Mouse (Mus musculus): ENCODE results near the gene Parp1.

Gene Parp1

GRCm38 (mm10) chr1:180568761-180569452 is at the start of gene Parp1:
TSS of gene Parp1 (plus strand) at chr1:180568924.
- DNase-seq = peak; percentile 98

DNA sequence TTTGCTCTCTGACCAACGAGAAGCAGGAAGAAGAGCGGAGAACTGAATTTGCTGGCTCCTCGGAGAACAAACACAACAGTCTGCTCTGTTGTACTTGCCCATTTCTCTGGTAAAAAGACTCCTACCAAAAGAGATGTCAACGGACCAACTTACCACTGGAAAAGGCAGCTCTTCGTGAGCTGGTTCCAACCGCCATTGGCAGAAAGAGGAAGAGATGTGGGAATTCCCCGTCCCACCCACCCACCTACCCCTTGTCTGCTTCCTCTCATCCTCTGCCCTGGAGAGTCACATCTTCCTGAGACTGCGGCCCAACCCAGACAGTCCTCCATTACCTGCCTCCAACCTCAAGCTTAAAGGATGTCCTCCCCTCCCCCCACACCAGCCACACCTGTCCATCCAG is 49.2 kb upstream of the Parp1 start:
- no peak for DNase-seq

GRCm38 (mm10) chr1:180520190-180520589 is 48.5 kb upstream of the Parp1 start:
- DNase-seq = no peak

DNA sequence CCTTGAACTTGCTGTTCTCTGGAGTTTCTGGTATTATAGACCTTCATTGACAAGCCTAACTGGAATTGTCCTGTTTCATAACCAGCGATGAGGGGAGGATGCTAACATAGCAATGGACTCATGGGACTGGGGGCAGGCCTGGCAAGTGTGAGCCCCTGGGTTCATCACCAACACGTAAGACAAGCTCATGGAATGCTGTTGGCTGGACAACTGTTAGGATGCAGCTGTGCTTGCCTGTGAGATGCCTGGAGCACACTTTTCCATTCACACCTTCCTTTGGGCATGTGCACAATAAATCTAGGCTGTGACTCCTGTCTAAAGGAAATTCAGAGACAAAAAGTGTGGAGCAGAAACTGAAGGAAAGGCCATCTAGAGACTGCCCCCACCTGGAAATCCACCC is 45.4 kb upstream of the Parp1 start:
- no peak for DNase-seq

GRCm38 (mm10) chr1:180525301-180525700 is 43.4 kb upstream of the Parp1 start:
- no peak for DNase-seq

DNA sequence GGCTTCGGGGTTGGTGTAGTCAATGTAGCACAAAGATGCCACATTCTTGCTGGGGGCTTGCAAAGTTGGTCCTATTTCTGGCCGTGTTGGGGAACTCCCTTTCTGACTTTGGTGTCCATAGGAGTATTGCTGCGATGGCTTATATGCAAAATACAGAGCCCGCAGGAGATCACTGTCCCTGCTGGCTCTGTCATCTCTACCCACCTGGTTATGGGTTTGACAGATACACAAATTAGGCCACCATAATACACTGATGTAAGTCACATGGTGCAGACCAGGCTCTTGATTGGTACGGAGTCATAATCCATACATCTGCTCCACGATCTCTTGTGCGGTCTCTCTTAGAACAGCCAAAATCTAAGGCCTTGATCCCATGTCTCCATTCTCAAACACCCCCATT is 38.9 kb upstream of the Parp1 start:
- DNase-seq = no peak

- no peak for DNase-seq
Observed at GRCm38 (mm10) chr1:180530457-180531263, 38.1 kb upstream of the Parp1 start.

GRCm38 (mm10) chr1:180532671-180533070 is 36.1 kb upstream of the Parp1 start:
- no peak for DNase-seq

- no peak for DNase-seq
Observed at GRCm38 (mm10) chr1:180536719-180537118, 32.0 kb upstream of the Parp1 start.

GRCm38 (mm10) chr1:180541251-180541650 is 27.5 kb upstream of the Parp1 start:
- no peak for DNase-seq

- no peak for DNase-seq
Observed at GRCm38 (mm10) chr1:180541883-180542711, 26.6 kb upstream of the Parp1 start.

- no peak for DNase-seq
Observed at GRCm38 (mm10) chr1:180542712-180543371, 25.9 kb upstream of the Parp1 start.

- no peak for DNase-seq
Observed at GRCm38 (mm10) chr1:180545918-180546545, 22.7 kb upstream of the Parp1 start.

GRCm38 (mm10) chr1:180546798-180547750 is 21.6 kb upstream of the Parp1 start:
- peak; percentile 42 for DNase-seq

- DNase-seq = peak; percentile 16
Observed at GRCm38 (mm10) chr1:180547751-180548669, 20.7 kb upstream of the Parp1 start.

DNA sequence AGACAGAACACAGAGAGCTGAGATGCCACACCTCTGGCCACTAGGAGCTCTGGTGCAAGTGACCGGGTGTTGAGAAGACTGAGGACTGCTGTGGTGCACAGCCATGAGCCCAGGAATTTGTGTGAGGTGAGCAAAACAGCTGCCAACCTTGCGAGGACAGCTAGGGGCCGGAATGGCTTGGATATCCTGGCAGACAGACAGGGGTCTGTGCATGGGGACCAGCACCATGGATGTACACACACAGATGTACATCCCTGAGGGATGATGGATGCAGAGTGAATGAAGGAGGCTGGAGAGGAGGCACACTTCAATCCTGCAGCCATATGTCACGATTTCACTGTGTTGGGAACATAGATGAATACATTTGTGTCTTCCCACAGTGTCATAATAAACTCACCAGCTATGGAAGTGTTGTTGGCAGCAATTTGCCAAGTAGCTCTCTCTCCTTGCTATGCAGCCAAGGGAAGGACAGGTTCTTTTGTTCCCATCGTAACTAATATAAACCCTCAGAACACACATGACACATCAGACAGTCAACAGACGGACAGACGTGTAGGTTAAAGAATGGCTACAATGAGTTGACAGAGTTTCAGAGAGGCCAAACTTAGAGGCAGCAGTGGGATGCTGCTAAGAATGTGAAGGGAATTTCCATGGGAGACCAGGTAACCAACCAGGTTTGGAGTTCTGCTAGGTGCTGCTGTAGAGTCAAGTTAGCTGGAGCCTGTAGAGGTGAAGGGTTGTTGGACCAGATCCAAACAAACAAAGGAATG is 19.0 kb upstream of the Parp1 start:
- no peak for DNase-seq

- DNase-seq = peak; percentile 58
Observed at GRCm38 (mm10) chr1:180550770-180551169, 18.0 kb upstream of the Parp1 start.

GRCm38 (mm10) chr1:180556899-180557298 is 11.8 kb upstream of the Parp1 start:
- no peak for DNase-seq

DNA sequence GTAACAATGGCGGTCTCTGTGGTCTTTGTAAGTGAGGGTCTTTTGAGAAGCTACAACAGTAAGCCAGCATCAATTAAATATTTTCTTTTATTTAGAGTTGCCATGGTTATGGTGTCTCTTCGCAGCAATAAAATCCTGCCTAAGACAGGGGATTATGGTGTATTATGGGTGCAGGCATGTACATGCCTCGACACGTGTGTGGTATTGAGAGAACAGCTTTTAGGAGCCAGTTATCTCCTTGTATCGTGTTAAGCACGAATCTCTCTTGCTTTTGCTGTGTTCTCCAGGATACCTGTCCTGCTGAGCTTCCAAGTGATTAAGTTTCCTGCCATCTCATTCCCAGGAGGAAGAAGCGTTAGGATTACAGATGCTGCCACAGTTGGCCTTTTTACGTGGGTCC is 9.3 kb upstream of the Parp1 start:
- DNase-seq = no peak
